In genomic region chr14:39867163-39867562, GRCm38 (mm10) we compare ENCODE assay signal across 19 mouse cellular contexts.
DNase-seq lines count a peak whose midpoint lies in the region; ATAC-seq and TF ChIP-seq lines count a peak whose summit lies in the region.
"Had no signal": no experiment of that assay in that cellular context is flagged by ENCODE, and none has a peak within 500 bp of the region (broad histone marks: within the 10 kb centered on the region; RNA-seq: fewer than 3 reads in every experiment).

No protein-coding gene starts in this region.

- H3K4me1 ChIP-seq in MEL (ENCODE audit: control insufficient read depth in 1 of 2, insufficient read depth in 2 of 2, low read length in 2 of 2) = peaks cover 10 to 15% of the 10 kb centered on the region in 2 experiments

- H3K27me3 ChIP-seq in MEL (ENCODE audit: control insufficient read depth in 1 of 2, insufficient read depth in 2 of 2, low read length in 2 of 2) = no peaks in the 10 kb centered on the region
- H3K27me3 ChIP-seq: CH12.LX, Patski had no signal

- no peak for ATAC-seq in inflammation-experienced regulatory T-cells, adult 6 months
- ATAC-seq: activated CD4-positive, CD25-positive, alpha-beta regulatory T cell, adult 4 months; CD4-positive, CD25-positive, alpha-beta regulatory T cell, adult 4 months; Patski had no signal

- H3K4me3 ChIP-seq in MEL (ENCODE audit: control insufficient read depth in 1 of 2, insufficient read depth in 1 of 2, low read depth in 2 of 2, low read length in 2 of 2) = no peak overlapping the region

- H3K9ac ChIP-seq in MEL (ENCODE audit: control insufficient read depth, low read depth, low read length, poor library complexity, severe bottlenecking) = no peak overlapping the region

- H3K9me3 ChIP-seq in MEL (replicated peaks; ENCODE audit: insufficient read depth, low read length) = no peaks in the 10 kb centered on the region
- H3K9me3 ChIP-seq: G1E had no signal

- no peak for TF ChIP-seq CTCF in MEL (IDR thresholded peaks at IDR 0.05 in 2 of 3, conservative IDR thresholded peaks at IDR 0.05 in 1 of 3; ENCODE audit: control insufficient read depth in 1 of 3, insufficient read depth in 1 of 3, low read depth in 2 of 3, low read length in 3 of 3, poor library complexity in 1 of 3, severe bottlenecking in 1 of 3)

- H3K27ac ChIP-seq in MEL (ENCODE audit: control insufficient read depth, low read depth, low read length) = peak overlapping the region; percentile 16; the same call in 1 of the 2 replicates

- TF ChIP-seq RAD21 in MEL (IDR thresholded peaks at IDR 0.05; ENCODE audit: low read depth, low read length) = no peak

- no peaks in the 10 kb centered on the region for H3K79me2 ChIP-seq in MEL (ENCODE audit: control insufficient read depth, insufficient read depth, low read length, poor library complexity)

- H3K36me3 ChIP-seq in MEL (ENCODE audit: control insufficient read depth in 1 of 2, insufficient read depth in 2 of 2, low read length in 2 of 2) = peaks cover 0 to 23% of the 10 kb centered on the region in 2 experiments; a peak in 2 of 4 replicates
- H3K36me3 ChIP-seq: G1E had no signal

- no peak for TF ChIP-seq POLR2A in MEL (IDR thresholded peaks at IDR 0.05; ENCODE audit: control insufficient read depth in 1 of 2, insufficient read depth in 1 of 2, low read depth in 1 of 2, low read length in 2 of 2, poor library complexity in 1 of 2)

- no peak for DNase-seq in MEL (ENCODE audit: low read depth, low spot score)
- DNase-seq: adrenal gland, adult 2 months; adrenal gland, adult 8-10 months; adrenal gland, postnatal 10 days; adrenal gland, postnatal 14 days; adrenal gland, postnatal 25 days; adrenal gland, postnatal 36 days; B cell, adult 2 months; cerebellum, adult 11 months; cerebellum, adult 11-12 months; cerebellum, adult 18-20 months; cerebellum, adult 2 months; cerebellum, adult 8-10 months had no signal

- peak; percentile 47 to 67; a peak in 3 of 4 replicates for TF ChIP-seq EP300 in MEL (IDR thresholded peaks at IDR 0.05; ENCODE audit: low read depth in 1 of 2, low read length in 2 of 2)

TF ChIP-seq in MEL, 35 proteins besides CTCF, POLR2A, EP300 and RAD21:
- no peak for TF ChIP-seq POLR2AphosphoS5 (IDR thresholded peaks at IDR 0.05; ENCODE audit: borderline replicate concordance, low read depth, low read length)
- TF ChIP-seq ZC3H11A (IDR thresholded peaks at IDR 0.05; ENCODE audit: low read depth, low read length) = no peak
- no peak for TF ChIP-seq ETS1 (IDR thresholded peaks at IDR 0.05; ENCODE audit: low read depth, low read length)
- peak; percentile 85 for TF ChIP-seq ZNF384 (IDR thresholded peaks at IDR 0.05; ENCODE audit: low read depth, low read length)
- no peak for TF ChIP-seq MAFK (IDR thresholded peaks at IDR 0.05; ENCODE audit: borderline replicate concordance, low read depth, low read length)
- TF ChIP-seq POLR2AphosphoS2 (IDR thresholded peaks at IDR 0.05; ENCODE audit: low read length) = no peak
- no peak for TF ChIP-seq MXI1 (IDR thresholded peaks at IDR 0.05; ENCODE audit: low read depth, low read length)
- no peak for TF ChIP-seq CHD1 (IDR thresholded peaks at IDR 0.05; ENCODE audit: low read depth, low read length)
- TF ChIP-seq CHD2 (IDR thresholded peaks at IDR 0.05; ENCODE audit: low read length) = no peak
- TF ChIP-seq MYC (IDR thresholded peaks at IDR 0.05; ENCODE audit: low read depth, low read length) = no peak
- TF ChIP-seq USF2 (IDR thresholded peaks at IDR 0.05; ENCODE audit: borderline replicate concordance in 1 of 2, insufficient read depth in 1 of 2, low read depth in 1 of 2, low read length in 2 of 2) = no peak
- TF ChIP-seq MYB (IDR thresholded peaks at IDR 0.05; ENCODE audit: low read depth, low read length) = 0 out of 2 replicates have a peak, but pooled peaks have one; percentile 23
- TF ChIP-seq RCOR1 (IDR thresholded peaks at IDR 0.05; ENCODE audit: low read depth, low read length) = 0 out of 2 replicates have a peak, but pooled peaks have one; percentile 33
- no peak for TF ChIP-seq GATA1 (IDR thresholded peaks at IDR 0.05; ENCODE audit: low read depth, low read length)
- TF ChIP-seq E2F4 (IDR thresholded peaks at IDR 0.05; ENCODE audit: borderline replicate concordance, low read depth, low read length) = no peak
